Mouse (Mus musculus) layer of hippocampus, adult 6 months (tissue): ENCODE data around the gene Prss43. TPM values are rescaled to one million over a fixed set of nuclear protein-coding genes. Genes with fewer than 3 reads are reported as not detected.

Source experiments
- long read RNA-seq, 2 experiments: library from polyadenylated mRNA; unstranded; transcript quantifications; one replicate each; pipeline ENCODE4 v2.0.0; 2019 to 2020
- polyA plus RNA-seq: library from polyadenylated mRNA; unstranded; fragments of <200 nt; fragmentation: Nextera tagmentation; gene quantifications from 2 replicates; pipeline ENCODE4 v1.2.3, GENCODE M21; 2021

Gene Prss43
- 0.23 and 0.25 TPM in 2 replicates for polyA plus RNA-seq
- long read RNA-seq, experiment 1, result 0 reads
- long read RNA-seq, experiment 2, result 0 reads

GRCm38 (mm10) chr9:110826390-110826789, at the start of gene Prss43:
Gene Prss43, plus strand, starts transcription at chr9:110826690.

DNA sequence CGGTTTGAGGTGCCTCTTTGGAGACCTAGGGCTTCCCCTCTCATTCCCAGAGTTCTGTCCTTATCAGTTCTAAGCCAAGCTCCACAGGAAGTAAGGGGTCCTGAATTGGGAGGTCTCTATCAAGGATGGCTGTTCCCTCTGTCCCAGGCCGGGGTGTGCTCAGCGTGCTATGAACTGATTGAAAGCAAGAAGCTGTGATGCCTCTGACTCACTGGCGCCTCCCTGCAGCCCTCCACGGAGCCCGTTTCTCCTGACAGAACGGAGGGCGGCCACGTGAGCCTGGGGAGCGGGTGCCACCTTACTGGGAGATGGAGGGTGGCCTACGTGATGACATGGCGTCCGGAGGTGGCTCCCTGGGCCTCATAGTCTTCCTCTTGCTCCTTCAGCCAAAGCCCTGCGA, 28.6 kb upstream of the Prss43 start, which contains the start of gene Prss42:
Gene Prss42 (plus strand): TSS at position 301 of the 400 bp plus-strand sequence.

GRCm38 (mm10) chr9:110813789-110814188, 12.7 kb upstream of the Prss43 start, which contains the start of gene Prss44:
Gene Prss44, plus strand, starts transcription at chr9:110813994.

DNA sequence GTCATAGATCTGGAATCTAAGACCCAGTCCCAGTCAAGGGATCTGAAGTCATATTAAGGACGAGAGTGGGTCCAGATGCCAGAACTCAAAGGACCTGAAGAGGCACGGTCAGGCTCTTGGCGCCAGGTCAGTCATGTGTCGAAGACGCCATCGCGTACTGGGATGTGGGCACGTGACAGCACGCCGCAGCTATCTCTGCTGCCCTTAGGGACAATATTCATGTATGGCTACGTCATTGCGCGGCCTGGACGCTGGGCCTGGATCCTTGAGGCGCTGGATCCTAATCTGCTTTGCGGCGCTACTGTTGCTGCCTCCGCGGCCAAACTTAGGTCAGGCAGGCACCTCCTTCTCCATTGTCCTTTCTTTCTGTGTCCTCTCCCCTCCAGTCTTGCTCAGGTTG, 7.9 kb downstream of the Prss43 start, which contains the start of gene Prss45:
Gene Prss45 (plus strand): TSS at position 178 of the 400 bp plus-strand sequence.

DNA sequence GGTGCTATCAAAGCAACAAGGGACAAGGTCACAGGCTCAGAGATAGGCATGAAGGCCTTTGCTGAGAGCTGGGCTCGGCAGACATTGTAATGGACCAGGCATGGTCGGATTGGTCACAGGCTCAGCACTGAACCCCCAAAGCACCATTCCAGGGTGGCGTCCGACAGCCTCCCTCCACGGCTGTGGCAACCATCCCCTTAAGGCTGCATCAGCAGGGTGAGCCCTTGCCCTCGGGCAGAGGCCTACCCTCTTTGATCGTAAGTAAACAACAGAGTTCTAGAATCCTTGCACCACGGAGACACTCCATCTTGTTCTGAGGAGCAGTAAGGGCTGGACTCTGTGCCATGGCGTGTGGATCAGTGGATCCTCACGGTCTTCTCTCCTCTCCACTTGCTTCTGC, 17.7 kb downstream of the Prss43 start, which contains the start of gene Prss46:
Gene Prss46 (plus strand): TSS at position 301 of the 400 bp plus-strand sequence.

DNA sequence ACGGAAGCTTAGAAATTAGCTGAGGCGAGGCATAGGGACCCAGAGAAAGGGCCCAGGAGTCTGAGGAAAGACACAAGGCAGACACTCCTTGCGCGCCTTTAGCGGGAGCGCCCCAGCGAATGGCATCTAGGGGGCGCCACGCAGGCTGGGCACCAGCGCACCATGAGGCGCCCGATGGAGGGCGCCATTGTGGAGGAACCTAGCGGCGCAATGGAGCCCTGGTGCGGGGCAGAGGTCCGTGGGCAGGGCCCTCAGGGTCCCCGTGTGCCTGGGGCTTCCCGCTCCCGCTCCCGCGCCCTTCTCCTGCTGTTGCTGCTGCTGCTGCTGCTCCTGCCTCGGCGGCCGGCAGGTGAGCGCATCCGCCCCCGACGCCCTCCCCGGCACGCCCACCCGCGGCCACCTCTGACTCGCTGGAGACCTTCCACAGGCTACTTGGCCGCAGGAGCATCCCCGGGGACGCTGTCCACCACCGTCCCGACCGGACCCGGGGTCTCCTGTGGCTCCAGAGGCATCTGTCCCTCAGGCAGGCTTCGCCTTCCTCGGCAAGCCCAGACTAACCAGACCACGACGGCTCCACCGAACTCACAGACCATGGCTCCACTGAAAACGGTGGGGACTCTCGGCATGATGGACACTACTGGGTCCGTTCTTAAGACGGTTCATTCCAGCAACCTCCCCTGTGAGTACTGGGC, 31.4 kb downstream of the Prss43 start, which contains the start of gene Prss50:
Gene Prss50 (plus strand): TSS at position 187 of the 692 bp plus-strand sequence.

GRCm38 (mm10) chr9:110879191-110879920, 52.9 kb downstream of the Prss43 start, which contains the start of gene Als2cl:
Gene Als2cl, plus strand, starts transcription at chr9:110879870.

DNA sequence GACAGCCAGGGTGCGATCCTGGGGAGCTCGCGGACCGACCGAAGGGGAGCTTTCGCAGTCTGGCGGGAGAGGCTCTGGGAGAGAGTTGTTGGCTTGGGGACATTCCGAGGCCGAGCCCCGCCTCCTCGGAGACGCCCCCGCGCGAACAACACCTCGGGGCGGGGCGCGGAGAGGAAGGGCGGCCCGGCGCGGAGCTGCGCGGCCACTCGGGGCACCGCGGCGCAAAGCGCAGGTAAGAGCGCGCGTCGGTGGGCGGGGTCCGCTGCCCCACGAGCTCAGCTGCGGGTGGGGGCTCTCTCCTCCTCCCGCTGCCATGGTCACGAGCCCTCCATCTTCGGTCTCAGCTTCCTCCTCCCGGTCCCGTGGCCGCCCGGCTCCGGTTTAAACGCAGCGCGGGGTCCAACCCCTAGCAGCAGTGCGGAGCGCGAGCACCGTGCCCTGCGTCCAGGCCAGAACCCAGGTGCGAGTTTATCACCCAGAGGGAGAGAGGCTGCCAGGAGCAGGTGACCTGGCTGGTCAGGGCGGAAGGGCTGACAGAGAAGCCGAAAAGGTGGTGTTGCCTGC, 53.6 kb downstream of the Prss43 start, which contains the start of gene Tmie:
Gene Tmie (minus strand): TSS at position 116 of the 564 bp plus-strand sequence.

Other genes with a start within 250 kb of the Prss43 start
- gene Nradd, start 202.2 kb upstream of the Prss43 start, polyA plus RNA-seq, result 2.7 and 3.2 TPM in 2 replicates
- gene Nbeal2, start 172.5 kb upstream of the Prss43 start, polyA plus RNA-seq, result 0.56 and 0.72 TPM in 2 replicates
- gene Ccdc12, start 170.2 kb upstream of the Prss43 start, polyA plus RNA-seq, result 105 and 106 TPM in 2 replicates
- 0.41 and 0.43 TPM in 2 replicates for gene Myl3, start 84.8 kb upstream of the Prss43 start, polyA plus RNA-seq
- 2.3 and 3.6 TPM in 2 replicates for gene Pth1r, start 79.5 kb upstream of the Prss43 start, polyA plus RNA-seq
- gene Prss42, start 28.5 kb upstream of the Prss43 start, polyA plus RNA-seq, result not detected in 2 replicates
- not detected in 2 replicates for gene Prss44, start 12.7 kb upstream of the Prss43 start, polyA plus RNA-seq
- 0.59 and 0.64 TPM in 2 replicates for gene Prss45, start 7.9 kb downstream of the Prss43 start, polyA plus RNA-seq
- not detected in 2 replicates for gene Prss46, start 17.8 kb downstream of the Prss43 start, polyA plus RNA-seq
- gene Prss50, start 31.3 kb downstream of the Prss43 start, polyA plus RNA-seq, result 0.94 and 3.3 TPM in 2 replicates
- 1.2 TPM in 2 replicates for gene Als2cl, start 53.2 kb downstream of the Prss43 start, polyA plus RNA-seq
- gene Tmie, start 53.4 kb downstream of the Prss43 start, polyA plus RNA-seq, result 0.95 and 2.4 TPM in 2 replicates
- gene Fam240a, start 90.2 kb downstream of the Prss43 start, polyA plus RNA-seq, result not detected in 2 replicates
- 1.2 TPM in 2 replicates for gene Tdgf1, start 119.5 kb downstream of the Prss43 start, polyA plus RNA-seq
- 3.2 and 3.9 TPM in 2 replicates for gene Lrrc2, start 124.9 kb downstream of the Prss43 start, polyA plus RNA-seq
- gene Rtp3, start 163.9 kb downstream of the Prss43 start, polyA plus RNA-seq, result 0.28 and 0.29 TPM in 2 replicates
- 0.21 TPM in 1 of 2 replicates, not detected in the other for gene Ltf, start 192.6 kb downstream of the Prss43 start, polyA plus RNA-seq
- gene Ccrl2, start 230.8 kb downstream of the Prss43 start, polyA plus RNA-seq, result 1.5 and 1.7 TPM in 2 replicates